Mouse (Mus musculus) bone marrow macrophage, adult 2 months (primary cell): Measurements from ENCODE around the gene Rin3. TPM values are rescaled to one million over a fixed set of nuclear protein-coding genes. Genes with fewer than 3 reads are reported as not detected.

Source experiments
- H3K27ac ChIP-seq: 2 replicates; pipeline ENCODE4 v1.5.1; 2012; ENCODE audit warnings: low read depth, low read length; ENCODE audit not compliant: insufficient read depth
- H3K4me1 ChIP-seq: 2 replicates; pipeline ENCODE4 v1.6.1; 2012; ENCODE audit warnings: low read length; ENCODE audit not compliant: control insufficient read depth, insufficient read depth
- H3K4me3 ChIP-seq: 2 replicates; pipeline ENCODE4 v1.5.1; 2012; ENCODE audit warnings: mild to moderate bottlenecking, low read length, moderate library complexity; ENCODE audit not compliant: insufficient read depth
- CTCF ChIP-seq: IDR thresholded peaks from 2 replicates; pipeline ENCODE4 v1.5.1; 2012; ENCODE audit warnings: low read depth, mild to moderate bottlenecking, low read length, moderate library complexity
- POLR2A ChIP-seq: IDR thresholded peaks from 2 replicates; pipeline ENCODE4 v1.6.1; 2012; ENCODE audit warnings: mild to moderate bottlenecking, low read depth, low read length, borderline replicate concordance
- polyA plus RNA-seq: library from polyadenylated mRNA; stranded (reverse); fragments of >200 nt; gene quantifications from 2 replicates; pipeline ENCODE4 v1.2.4, GENCODE M21; 2012; ENCODE audit not compliant: missing spikeins, insufficient read depth, insufficient read length

The Rin3 gene
- polyA plus RNA-seq, 1 experiment, result 39.5 TPM

GRCm38 (mm10) chr12:102252525-102252924 lies 30.3 kb upstream of the Rin3 start:
- no peak overlapping the region for H3K27ac ChIP-seq
- H3K4me3 ChIP-seq, result no peak overlapping the region
- TF ChIP-seq CTCF (no peak), POLR2A (no peak)
- H3K4me1 ChIP-seq, result peaks cover 10% of the 10 kb centered on the region

DNA sequence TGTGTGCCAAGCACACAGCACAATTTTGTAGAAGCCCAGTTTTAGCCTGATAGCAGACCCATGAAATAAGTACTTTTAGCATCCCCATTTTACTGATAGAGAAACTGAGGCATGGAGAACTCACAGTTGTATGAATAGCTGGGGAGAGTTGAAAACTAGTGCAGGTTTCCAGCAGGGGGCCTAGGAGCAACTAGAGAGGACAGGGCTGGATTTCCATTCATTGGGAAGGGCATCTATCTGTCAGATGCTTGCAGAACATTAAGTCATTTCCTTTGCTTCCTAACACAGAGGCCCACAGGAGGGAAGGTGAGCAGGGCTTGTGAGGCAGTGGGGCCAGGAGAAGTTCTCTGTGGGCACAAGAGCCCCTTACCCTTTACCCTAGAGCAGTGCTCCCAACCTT lies 27.8 kb upstream of the Rin3 start:
- Histone ChIP-seq H3K4me3 (no peak overlapping the region), H3K27ac (no peak overlapping the region), H3K4me1 (peaks cover 10% of the 10 kb centered on the region)
- TF ChIP-seq CTCF, result no peak
- no peak for TF ChIP-seq POLR2A

DNA sequence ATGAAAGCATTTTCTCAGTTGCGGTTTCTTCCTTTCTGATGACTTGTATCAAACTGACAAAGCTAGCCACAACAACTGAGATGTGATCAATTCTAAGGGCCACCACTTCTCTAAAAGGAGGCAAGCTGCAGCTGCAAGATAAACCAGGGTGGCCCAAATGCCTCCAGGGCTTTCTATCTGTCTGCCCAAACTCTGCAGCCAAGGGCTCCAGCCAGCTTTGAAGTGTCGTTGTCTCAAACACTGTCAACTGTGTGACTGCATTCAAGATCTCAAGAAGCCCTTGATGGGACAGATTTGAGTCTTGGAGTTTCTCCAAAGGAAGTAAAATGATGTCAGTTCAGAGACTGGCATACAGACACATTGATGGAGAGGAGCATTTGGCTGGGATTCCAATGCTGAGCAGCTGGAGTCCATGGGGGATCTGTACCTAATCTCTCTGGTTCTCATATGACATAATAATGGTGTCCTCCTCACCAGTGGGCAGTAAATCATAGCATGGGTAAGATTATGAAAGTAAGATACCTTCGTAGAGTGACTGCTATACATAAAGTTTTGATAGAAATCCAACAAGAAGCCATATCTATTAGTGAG lies 24.2 kb upstream of the Rin3 start:
- no peak overlapping the region for H3K4me3 ChIP-seq
- H3K27ac ChIP-seq, result no peak overlapping the region
- no peaks in the 10 kb centered on the region for H3K4me1 ChIP-seq
- TF ChIP-seq POLR2A (no peak), CTCF (no peak)

DNA sequence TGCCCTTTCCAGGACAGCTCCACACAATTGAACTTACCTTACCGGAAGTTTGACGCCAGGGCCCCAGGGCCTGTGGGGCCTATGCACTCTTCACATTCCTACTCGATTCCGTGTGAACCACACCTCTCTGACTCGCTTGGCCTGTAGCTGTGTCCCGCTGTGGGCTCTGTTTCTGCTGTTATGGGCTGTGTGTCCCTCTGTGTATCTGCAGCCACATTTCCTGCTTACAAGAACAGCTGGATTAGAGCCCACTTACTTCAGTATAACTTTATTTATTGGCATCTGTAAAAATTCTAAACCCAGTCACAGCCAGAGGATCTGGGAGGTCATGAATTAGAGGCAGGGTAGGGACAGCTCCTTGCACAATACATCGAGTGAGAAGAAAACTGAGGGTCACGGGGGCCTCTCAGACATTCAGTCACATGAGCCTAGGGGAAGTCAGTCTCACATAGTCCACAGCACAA lies 20.9 kb upstream of the Rin3 start:
- Histone ChIP-seq H3K4me1 (no peaks in the 10 kb centered on the region), H3K27ac (no peak overlapping the region), H3K4me3 (no peak overlapping the region)
- TF ChIP-seq CTCF (no peak), POLR2A (no peak)

DNA sequence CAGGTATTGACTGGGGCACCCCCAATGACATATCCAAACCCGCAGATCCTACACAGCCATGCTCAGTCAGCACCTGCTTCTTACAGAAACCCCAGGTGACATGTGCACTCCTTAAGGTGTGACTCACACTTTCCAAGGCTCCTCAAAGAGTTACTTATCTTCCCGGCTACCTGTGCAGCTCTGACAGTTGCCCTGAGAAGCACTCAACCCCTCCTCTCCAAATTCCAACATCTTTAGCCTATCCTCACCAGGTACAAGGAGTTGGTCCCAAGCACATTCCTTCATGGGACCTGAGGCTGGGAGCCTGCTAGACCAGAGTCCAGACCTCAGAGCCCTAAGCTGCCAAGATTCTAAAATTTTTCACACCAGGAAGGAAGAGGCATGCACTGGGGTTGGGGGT lies 20.0 kb upstream of the Rin3 start:
- TF ChIP-seq CTCF (no peak), POLR2A (no peak)
- Histone ChIP-seq H3K4me1 (no peaks in the 10 kb centered on the region), H3K27ac (no peak overlapping the region), H3K4me3 (no peak overlapping the region)

DNA sequence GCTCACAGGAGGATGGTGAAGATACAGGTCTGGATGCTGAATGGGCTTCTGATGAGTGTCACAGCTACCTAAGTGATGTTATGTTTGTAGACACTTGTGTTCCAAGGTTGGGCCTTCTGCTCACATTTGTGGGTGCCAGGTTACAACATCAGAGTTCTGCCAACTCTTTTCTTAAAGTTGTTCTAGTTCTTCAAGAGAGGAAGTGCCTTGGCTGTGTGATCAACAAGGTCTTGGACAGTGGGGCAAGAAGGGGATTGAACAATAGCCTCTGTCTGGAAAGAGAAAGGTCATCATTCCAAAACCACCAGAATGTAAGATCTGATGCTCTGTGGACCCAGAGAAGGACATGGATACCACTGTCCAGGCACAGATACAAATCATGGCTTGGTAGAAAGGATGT lies 19.6 kb upstream of the Rin3 start:
- Histone ChIP-seq H3K27ac (no peak overlapping the region), H3K4me1 (no peaks in the 10 kb centered on the region), H3K4me3 (no peak overlapping the region)
- TF ChIP-seq POLR2A (no peak), CTCF (no peak)

- TF ChIP-seq CTCF (no peak), POLR2A (no peak)
- Histone ChIP-seq H3K4me1 (no peaks in the 10 kb centered on the region), H3K4me3 (no peak overlapping the region), H3K27ac (no peak overlapping the region)
Measured at GRCm38 (mm10) chr12:102266433-102266832, 16.4 kb upstream of the Rin3 start.

- no peak overlapping the region for H3K4me3 ChIP-seq
- TF ChIP-seq POLR2A (no peak), CTCF (no peak)
- H3K27ac ChIP-seq, result no peak overlapping the region
- H3K4me1 ChIP-seq, result no peaks in the 10 kb centered on the region
Measured at GRCm38 (mm10) chr12:102269144-102269543, 13.7 kb upstream of the Rin3 start.

DNA sequence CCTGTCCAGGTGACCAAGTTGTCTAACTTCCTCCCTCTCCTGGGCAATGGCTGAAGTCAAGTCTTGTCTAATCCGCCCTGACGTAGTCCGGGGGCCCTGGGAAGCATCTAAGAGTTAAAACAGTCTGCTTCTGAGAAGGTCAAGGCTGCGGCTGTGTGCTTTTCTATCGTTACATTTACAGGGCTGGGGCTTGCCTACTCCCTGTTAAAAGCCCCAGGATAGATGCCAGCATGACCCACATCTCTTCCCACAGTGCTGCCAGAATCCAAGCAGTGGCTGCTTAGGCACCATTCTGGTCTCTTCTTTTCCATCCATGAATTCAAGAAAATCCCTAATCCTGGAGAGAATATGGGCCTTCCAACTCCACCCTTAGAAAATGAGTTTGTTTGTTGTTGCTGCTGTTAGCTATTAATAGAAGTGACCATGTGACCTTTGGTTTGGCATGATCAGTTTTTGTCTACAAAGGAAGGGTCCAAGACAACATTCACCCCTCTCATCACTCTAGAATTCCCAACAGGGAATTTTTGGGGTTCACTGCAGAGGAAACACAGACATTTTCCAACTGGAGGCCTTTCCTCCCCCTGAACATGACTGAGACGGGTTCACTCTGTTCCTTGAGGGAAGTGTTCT lies 12.0 kb upstream of the Rin3 start:
- Histone ChIP-seq H3K4me3 (no peak overlapping the region), H3K27ac (no peak overlapping the region), H3K4me1 (no peaks in the 10 kb centered on the region)
- no peak for TF ChIP-seq CTCF
- no peak for TF ChIP-seq POLR2A

GRCm38 (mm10) chr12:102271447-102271846 lies 11.4 kb upstream of the Rin3 start:
- no peak overlapping the region for H3K27ac ChIP-seq
- no peak overlapping the region for H3K4me3 ChIP-seq
- TF ChIP-seq POLR2A (no peak), CTCF (no peak)
- H3K4me1 ChIP-seq, result no peaks in the 10 kb centered on the region
